Mouse (Mus musculus) kidney, postnatal 36 days (tissue): Measurements from ENCODE around the gene Lama5.
"Not testable (repeated sequence)": the region's sequence is repeated elsewhere in the genome, so short reads cannot be mapped to it uniquely, and the experiment has no call there.

ENCODE experiments used
- DNase-seq, 2 experiments: peaks; one replicate each; pipeline ENCODE4 v3.0.0; 2021 to 2022; ENCODE audit warnings: mixed read lengths in 2 of 2

The Lama5 gene

GRCm38 (mm10) chr2:180225762-180226378, at the start of gene Lama5:
TSS of gene Lama5 (minus strand) at chr2:180225859.
- peak; percentile 83 to 92 for DNase-seq

- DNase-seq = no peak
These were observed 48.9 kb upstream of the Lama5 start for GRCm38 (mm10) chr2:180274523-180274922.

- DNase-seq = peak; percentile 95 to 97
These were observed 48.0 kb upstream of the Lama5 start, which contains the start of gene Cables2 for GRCm38 (mm10) chr2:180273394-180274244. TSS of gene Cables2 (minus strand) at chr2:180273496.

- DNase-seq = peak; percentile 64 to 66
These were observed 47.2 kb upstream of the Lama5 start for GRCm38 (mm10) chr2:180272884-180273321.

- no peak for DNase-seq
These were observed 46.2 kb upstream of the Lama5 start for GRCm38 (mm10) chr2:180271804-180272395.

- no peak for DNase-seq
These were observed 45.0 kb upstream of the Lama5 start for GRCm38 (mm10) chr2:180270537-180271255.

- DNase-seq = no peak
These were observed 43.7 kb upstream of the Lama5 start for GRCm38 (mm10) chr2:180269329-180269728.

- DNase-seq = no peak
These were observed 42.3 kb upstream of the Lama5 start for GRCm38 (mm10) chr2:180267955-180268354.

GRCm38 (mm10) chr2:180262891-180263290, 37.2 kb upstream of the Lama5 start:
- DNase-seq = no peak

GRCm38 (mm10) chr2:180262441-180262840, 36.8 kb upstream of the Lama5 start:
- DNase-seq = peak; percentile 60 to 64

GRCm38 (mm10) chr2:180261901-180262300, 36.2 kb upstream of the Lama5 start:
- no peak for DNase-seq

GRCm38 (mm10) chr2:180260610-180261480, 35.2 kb upstream of the Lama5 start:
- no peak for DNase-seq

- not testable (repeated sequence) for DNase-seq
These were observed 34.4 kb upstream of the Lama5 start for GRCm38 (mm10) chr2:180259826-180260609.

GRCm38 (mm10) chr2:180258951-180259484, 33.4 kb upstream of the Lama5 start:
- DNase-seq = not testable (repeated sequence)

- DNase-seq = no peak
These were observed 32.6 kb upstream of the Lama5 start for GRCm38 (mm10) chr2:180257963-180258865.

- DNase-seq = peak; percentile 98 to 99
These were observed 31.4 kb upstream of the Lama5 start, which contains the start of gene Rps21 for GRCm38 (mm10) chr2:180257001-180257521. TSS of gene Rps21 (plus strand) at chr2:180257377.

GRCm38 (mm10) chr2:180256296-180257000, 30.8 kb upstream of the Lama5 start:
- DNase-seq = no peak

GRCm38 (mm10) chr2:180255701-180256100, 30.0 kb upstream of the Lama5 start:
- DNase-seq = peak in 1 of 2 experiments; percentile 58
